Mouse (Mus musculus) gonadal fat pad, adult 2 months (tissue): Measurements from ENCODE around the gene St3gal6. TPM values are rescaled to one million over a fixed set of nuclear protein-coding genes. Genes with fewer than 3 reads are reported as not detected.

ENCODE experiments used
- DNase-seq: peaks from one replicate; pipeline ENCODE4 v3.0.0-alpha.2; 2012; ENCODE audit warnings: low read depth
- polyA plus RNA-seq: library from polyadenylated mRNA; depleted of rRNA; stranded (reverse); fragments of >200 nt; gene quantifications from 2 replicates; pipeline ENCODE4 v1.2.3, GENCODE M21; 2012

Gene St3gal6
- polyA plus RNA-seq, 1 experiment, result 9.6 TPM

DNA sequence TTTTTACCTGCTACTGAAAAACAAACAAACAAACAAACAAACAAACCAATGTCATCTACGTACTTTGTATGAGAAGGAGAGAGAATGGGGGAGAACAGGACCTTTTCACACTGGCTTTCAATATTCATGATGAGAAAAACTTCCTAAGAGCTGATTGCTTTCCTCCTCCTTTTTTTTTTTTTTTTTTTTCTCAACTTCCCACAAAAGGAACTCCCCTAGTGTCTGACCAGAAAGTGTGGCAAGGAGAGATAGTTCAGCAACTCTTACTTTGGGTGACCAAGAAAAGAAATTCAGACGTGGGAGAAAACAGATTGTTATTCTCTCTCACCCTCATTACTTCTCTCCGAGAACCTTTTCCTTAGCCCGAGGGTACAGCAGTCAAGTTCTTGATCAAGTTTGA is 2.9 kb downstream of the St3gal6 start:
- DNase-seq, result no peak

DNA sequence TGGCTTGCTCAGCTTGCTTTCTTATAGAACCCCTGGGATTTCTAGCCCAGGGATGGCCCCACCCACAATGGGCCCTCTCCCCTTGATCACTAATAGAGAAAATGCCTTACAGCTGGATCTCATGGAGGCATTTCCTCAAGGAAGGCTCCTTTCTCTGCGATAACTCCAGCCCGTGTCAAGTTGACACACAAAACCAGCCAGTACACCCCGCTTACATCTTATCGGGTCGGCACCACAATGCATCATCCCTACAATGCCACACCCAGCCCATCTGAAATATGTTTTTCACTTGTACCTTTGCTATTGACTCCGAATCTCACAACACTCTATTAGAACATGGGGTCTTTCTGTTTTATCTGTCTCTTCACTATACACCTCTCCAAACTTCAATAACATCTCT is 3.6 kb downstream of the St3gal6 start:
- no peak for DNase-seq

DNA sequence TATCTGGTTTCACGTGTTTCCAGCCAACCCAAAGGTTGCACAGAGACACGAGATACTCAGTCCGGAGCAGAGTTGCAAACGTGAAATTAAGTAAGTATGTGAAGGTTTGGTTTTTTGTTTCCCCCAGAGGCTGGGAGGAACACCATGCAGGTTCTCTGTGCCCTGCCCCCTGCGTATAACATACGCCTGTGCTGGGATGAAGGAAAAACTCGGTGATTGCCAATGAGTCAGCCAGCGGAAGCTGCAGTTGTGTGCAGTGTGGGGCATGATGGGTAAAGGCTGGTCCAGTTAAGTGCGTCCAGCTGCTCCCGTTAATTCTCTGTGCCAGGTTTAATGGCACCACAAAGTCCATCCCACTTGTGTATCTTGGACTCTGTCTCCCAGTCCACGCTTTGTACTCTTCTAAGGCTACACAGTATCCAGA is 4.4 kb downstream of the St3gal6 start:
- no peak for DNase-seq

DNA sequence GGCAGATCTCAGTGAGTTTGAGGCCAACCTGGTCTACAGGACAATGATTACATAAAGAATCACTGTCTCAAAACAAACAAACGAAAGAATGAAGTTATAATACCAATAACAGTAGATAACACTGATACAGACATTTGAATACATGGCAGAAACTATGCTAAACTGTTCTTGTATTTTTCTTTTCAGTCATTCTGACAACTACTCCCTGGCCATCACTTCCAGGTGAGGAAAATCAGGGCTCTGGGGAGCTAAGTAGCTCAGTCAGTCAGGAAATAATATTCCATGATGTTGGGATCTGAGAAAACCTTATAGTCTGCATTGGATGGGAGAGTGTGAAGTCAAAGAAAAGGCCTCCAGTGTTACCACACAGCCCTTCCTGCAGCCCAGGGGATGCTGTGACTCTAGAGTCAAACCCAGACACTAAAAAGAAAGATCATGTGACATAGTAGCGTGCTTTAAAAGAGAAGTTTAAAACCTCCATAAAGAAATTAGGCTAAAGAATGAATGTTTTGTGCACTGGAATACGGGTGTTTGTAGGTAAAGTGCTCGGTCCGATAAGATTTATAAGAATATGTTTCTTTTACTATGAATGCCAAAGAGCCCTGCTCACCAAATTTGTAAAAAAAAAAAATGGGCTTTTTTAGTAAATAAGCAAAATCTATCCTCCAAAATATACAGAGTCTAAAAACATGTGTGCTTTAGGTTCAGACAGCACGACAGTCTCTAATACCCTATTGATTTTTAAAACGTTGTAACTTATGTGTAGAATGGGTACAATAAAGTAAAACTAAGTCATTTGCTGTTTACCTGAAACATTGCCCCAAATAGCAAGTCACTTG is 6.9 kb downstream of the St3gal6 start:
- DNase-seq, result no peak

DNA sequence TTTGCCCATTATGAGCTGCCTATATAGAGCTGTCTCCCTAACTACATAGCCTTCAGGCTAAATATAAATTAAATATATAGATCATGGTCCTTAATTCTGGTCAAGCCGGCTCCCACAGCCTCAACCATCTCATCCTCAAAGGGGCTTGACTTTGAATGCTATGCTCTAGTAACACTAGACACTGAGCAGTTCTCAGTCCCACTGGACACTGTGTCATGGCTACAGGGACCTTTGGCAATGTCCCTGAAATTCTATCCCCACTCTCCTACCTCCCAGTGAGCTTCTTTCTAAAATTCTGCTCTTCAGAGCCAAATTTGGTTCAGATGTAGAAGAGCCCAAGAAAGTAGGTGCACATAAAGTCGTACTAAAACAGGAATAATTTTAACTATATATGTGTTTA is 7.9 kb downstream of the St3gal6 start:
- no peak for DNase-seq

DNA sequence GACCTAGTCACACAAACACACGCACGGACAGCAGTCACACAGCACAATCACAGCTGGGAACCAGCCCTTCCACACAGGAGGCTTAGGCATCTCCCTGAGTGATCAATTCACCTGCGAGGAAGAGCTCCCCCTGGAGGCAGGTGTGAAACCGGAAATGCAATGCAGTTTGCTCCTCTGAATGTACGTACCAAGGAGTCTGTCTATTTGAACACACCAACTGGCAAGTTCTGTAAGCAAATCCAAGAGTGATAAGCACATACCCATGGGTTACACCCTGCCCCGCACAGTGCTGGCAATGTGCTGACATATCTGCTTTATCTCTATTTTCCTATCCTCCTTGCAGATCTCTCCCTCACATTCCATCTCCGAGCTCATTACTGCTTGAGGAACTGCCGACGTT is 9.5 kb downstream of the St3gal6 start:
- DNase-seq, result no peak

DNA sequence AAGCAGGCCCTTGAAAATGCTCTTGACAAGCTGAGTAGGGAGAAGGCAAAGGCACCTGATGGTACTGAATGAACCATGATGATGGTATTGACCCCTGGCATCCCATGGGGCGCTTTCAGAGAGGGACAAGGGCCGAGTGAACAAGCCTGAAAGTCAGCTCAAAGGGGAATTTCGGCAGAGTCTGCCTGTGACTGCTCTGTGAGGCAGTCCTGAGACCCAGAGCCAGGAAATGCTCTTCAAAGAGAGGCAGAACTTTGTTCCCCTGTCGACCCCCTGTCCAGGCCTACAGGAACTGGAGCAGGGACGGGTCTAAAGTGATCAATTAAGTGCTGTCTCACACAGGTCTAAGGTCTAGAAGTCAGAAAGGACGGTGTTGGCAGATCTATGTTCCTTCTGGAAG is 10.3 kb downstream of the St3gal6 start:
- DNase-seq, result no peak

DNA sequence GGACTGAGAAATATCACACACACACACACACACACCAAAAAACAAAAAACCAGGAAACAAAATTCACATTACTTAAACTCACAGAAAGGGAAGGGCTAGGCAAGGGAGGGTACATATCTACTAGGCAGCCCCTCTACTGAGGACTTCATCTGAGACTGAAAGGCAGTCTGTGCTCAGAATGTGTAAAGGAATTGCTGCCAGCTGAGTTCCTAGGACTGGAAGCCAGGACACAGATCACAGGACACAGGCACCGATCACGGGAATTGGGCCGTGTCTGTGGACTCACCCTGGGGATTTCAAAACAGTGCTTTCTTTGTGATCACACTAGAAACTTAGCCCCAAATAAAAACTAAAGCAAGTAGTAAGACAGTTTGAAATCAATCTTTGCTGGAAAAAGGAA is 11.2 kb downstream of the St3gal6 start:
- no peak for DNase-seq

DNA sequence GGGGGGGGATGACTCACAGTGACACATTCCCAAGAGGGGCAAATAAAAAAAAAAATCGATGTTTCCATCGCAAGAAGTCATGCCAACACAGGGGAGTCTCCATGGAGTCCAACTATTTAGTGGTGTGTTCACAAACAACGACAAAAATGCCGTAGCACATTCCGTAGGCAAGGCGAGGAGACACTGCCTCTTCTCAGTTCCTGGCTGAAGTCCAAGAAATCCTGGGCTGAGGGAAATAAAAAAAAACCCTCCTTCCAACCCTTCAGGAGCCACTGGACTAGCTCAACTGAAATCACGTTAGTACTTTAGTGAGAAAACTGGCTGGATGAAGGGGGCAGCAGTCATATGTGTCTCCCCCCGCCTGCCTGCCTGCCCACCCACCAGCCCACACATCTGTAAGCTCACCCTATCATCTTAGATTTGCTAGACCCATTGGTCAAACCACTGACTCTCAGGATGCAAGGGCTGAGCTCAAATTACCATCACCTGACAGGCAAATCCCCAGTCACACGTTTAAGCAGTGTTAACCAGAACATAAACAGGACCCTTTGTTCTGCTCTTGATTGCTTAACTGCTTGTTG is 11.8 kb downstream of the St3gal6 start:
- DNase-seq, result no peak

DNA sequence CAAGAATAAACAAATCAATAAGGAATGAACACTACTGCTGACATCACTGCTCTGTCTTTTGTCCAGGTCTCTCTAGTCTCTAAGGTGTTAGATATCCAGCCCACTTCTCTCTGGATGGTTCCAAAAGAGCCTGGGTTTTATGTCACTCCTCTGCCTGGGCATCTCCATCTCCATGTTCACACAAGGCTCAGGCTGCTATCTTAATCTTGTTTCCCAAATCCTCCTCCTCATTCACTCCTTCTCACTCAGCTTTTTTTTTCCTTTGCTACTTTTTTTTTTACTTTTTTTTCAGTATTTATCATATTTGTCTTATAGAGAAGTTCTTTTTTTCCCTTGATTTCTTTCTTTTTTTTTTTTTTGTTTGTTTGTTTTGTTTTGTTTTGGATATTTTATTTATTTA is 19.1 kb downstream of the St3gal6 start:
- no peak for DNase-seq

DNA sequence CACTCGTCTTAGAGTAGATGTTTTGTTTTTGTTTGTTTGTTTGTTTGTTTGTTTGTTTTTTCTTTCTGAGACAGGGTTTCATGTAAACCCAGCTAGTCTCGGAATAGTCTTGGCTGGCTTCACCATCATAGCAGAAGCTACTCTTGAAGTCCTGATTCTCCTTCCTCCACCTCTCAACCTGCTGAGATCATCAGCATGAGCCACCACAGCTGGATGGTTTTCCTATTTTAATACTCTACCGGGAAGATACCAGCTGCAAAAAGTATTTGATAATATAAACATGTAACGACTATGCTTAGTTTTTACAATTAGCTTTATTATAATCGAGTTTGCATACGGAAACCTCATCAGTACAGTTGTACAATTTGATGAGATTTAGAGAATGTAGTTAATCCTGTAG is 21.5 kb downstream of the St3gal6 start:
- no peak for DNase-seq

DNA sequence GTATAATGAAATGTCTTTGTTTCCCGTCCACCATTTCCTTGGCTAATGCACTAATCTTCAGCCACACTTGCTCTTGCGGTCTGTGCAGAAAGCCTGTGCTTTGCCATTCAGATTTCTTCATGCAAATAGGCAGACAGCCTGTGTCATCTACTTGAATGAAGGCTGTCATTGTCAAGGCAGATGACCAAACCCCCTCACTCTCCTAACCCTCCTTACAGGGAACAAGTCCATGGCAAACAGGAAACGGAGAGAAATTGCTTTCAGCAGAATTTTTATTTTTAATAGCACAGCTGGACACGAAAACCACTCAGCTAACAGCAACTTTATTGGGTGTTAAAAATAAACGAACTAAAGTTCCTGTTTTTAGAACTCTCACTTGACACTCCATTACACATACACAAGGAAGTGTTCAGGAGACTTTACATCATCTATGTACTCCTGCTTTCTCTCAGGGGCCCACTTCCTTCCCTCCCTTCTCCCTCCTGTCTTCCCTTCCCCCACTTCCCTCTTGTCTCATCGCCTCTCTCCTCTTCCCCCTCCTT is 22.2 kb downstream of the St3gal6 start:
- no peak for DNase-seq

DNA sequence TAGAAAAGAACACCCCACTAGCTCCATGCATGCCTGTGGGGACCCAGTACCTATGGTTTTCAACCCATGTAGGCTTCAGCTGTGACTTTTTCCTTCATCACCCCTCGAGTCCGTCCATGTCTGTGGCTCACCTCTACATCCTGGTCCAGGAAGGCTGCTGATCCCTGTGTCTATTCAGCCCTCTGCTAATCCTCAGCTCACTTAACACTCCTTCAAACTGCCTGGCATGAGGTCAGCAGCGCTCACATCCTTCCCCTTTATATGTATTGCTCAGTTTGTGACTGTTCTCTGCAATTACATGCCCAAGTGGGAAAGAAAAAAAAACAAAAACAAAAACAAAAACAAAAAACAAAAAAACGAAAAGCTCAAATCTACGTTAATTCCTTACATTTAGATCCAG is 24.4 kb downstream of the St3gal6 start:
- DNase-seq, result no peak

DNA sequence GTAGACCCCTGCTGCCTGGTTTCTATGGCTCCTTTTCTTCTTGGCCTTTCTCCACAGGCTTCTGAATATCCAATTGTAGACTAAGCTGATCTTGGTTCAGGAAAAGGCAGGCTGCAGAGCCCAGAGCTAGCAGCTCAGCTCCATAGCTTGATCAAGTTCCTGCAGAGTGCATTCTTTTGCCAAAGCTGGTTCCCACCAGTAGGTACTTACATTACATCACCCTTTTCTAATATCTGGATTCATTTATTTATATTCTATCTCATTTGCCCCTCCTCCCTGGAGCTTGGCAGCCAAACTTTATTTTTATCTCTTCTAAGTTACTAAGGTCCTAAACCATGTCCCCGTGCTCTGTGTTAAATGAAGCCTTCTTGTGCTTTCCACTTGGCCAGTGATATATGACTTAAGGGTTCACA is 24.9 kb downstream of the St3gal6 start:
- no peak for DNase-seq

DNA sequence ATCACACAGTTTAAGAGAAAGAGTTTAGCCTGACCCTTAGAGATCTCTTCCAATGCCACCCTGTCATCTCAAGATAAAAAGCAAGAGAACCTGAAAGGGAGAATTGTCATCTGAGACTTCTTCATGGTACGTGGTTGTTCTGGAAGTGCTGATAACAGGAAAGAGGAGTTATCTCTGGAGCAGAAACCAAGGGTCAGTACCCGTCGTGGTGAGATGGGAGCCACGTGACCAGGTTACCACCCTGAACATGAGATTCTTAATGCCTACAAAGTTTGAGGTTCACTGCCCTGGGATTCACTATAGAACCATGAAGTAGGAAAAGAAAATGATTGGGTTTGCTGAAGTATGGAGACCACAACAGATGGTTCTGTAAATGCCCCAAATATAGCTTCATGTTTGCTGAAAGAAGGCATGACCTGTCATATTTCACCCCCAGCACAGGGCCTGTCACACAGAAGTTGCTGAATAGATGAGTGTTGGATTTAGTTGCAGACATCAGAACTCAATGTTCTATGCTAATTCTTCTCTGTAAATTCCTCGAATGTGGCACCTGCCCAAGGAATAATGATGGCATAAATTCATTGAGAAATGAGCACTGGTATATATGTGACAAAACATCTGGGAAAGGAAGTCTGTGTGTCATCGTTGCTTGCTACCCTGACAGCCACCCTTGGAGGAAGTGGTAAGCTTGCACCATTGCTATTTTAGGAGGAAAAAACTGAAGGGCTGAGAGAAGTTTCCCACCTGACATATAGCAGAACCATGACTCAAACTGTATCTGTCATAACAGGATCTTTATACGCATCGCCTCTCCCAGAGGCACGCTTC is 25.9 kb downstream of the St3gal6 start:
- no peak for DNase-seq

DNA sequence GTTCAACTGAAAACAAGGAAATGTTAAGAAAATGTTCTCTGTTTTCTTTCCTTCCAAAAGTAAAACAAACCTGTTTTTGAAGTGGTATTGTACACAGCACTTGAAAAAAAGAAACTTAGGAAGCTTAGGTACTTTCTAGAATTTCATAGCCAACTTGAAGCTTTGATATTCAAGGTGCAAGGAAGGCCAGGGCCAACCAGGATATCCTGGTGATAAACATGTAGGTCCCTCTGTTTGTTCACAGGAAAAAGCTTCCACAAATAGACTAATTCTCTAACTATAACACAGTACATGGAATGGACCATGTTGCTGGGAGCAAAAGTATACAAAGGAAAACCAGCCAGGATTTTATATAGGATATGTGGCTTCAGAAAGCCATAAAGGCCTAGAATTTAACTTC is 27.3 kb downstream of the St3gal6 start:
- DNase-seq, result no peak

DNA sequence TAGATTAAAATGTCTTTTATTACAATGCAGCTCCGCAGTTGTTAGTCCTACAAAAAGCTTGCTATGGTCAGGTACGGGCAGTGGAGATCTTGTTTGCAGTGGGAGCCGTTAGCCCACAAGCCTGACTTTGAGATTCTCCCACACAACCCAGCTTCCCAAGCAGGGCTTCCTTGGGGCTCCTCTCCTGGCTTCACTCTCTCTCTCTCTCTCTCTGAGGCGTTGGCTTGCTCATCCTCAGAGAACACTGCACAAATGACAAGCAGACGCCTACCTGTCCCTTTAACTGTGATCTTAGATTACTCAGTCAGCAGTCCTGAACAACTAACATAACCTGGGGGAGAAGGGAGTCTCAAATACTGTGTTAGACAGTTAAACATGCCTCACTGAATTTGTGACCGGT is 36.2 kb downstream of the St3gal6 start:
- no peak for DNase-seq

DNA sequence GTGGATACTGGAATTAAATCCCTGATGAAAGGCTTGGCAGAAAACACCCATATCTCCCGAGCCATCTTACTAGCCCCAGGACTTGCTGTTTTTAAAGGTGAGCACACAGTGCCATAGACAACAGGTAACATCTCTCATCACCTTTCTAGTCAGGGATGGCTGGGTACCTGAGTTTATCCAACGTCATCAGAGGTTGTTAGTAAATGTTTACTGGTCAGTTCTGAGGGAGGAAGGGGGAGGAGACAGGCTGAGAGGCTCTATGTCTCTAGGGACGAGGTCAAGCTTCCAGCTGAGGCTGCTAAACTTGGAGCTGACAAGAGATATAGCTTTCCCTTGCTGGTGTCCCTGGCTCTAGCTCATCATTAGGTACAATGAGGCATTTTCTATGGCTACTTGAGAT is 41.7 kb downstream of the St3gal6 start:
- DNase-seq, result no peak

DNA sequence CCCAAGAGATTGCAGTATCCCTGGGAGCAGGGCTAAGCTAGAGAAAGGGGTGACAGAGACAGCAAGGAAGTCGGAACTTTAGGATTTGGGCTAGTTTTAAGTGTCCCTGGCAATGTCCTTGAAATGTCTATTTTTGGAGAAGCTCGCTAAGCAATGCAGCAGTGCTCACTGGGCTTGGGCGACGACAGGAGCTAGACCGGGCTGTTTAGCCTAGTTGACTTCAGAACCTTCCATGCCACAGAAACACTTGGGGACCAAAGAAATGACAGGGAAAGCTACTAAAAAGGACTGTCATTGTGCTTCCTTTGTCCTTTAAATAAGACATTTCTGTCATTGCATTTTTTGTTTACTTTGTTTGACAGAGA is 42.2 kb downstream of the St3gal6 start:
- no peak for DNase-seq

DNA sequence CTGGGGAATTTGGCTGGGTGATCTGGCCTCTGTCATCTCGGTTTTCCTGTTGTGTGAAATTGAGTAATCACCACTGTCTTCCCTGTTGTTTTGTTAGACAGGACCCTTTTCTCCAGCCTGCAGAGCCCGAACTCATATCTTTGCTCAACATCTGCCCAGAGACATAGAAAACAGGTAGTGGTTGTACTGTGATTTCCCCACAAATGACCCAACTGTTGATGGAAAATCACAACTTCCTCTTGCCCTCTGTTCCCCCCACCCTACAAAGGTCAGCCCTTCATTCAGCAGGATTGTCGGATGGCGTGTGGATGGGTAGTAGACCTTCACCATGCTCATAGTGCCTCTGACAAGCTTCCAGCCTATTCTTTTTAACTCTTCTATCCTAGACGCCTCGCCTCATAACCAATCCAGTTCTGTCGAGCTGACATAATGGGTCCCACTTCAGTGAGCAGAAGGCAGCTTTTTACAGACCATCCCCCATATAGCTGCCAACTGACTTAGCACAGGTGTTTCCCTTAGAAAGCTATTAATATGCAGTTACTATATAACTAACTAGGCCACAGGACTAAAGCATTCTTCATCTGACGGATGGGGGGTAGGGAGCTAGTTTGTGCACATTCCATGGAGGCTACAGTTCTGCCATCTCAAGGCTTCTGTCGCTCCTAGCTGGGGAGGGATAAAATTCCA is 42.7 kb downstream of the St3gal6 start:
- DNase-seq, result no peak

DNA sequence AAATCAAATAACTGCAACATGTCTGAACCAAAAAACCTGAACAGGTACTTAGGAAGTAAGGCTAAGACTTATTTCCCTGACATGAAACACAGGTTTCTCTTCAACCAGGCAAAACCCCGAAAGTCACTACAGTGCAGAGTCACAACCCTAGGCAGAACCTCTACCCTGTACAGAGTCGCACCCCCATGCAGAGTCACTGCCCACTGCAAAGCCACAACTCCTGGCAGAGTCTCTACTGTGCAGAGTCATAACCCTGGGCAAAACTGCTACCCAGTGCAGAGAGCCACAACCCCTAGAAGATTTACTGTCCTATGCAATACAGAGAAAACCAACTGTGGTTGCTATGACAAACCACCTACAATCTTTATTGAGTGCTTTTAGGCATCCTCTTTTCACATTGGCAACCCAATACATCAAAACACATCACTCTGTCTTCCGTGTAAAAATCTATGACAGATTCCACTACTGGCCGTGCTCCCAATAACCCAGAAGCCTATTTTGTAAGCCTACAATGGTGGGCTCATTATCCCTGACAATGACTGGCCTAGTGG is 44.1 kb downstream of the St3gal6 start:
- no peak for DNase-seq

DNA sequence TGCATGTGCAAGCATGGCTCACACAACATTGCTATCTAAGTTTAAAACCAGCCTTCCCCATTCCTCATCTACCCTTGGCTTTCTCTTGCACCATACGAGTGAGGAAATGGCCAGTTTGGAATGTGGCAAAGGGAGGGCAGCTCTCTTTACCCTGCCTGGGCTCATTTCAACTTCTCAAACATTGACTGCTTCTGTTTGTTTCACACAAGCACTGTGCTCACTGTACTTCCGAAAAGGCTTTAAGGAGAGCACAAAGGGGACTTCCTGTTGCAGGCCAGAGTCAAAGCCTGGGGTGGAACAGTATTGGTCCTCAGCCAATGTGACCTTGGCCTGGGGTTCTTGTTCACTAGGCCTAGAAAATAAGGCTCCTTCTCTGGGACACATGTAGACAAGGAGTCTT is 47.7 kb downstream of the St3gal6 start:
- no peak for DNase-seq
